Mouse (Mus musculus) subcutaneous adipose tissue, adult 2 months (tissue): ENCODE measurements around the gene Ranbp9. TPM values are rescaled to one million over a fixed set of nuclear protein-coding genes. Genes with fewer than 3 reads are reported as not detected.

Experiments
- polyA plus RNA-seq: library from polyadenylated mRNA; depleted of rRNA; stranded (reverse); fragments of >200 nt; gene quantifications from 2 replicates; pipeline ENCODE4 v1.2.3, GENCODE M21; 2012; ENCODE audit warnings: low replicate concordance; rRNA removed

Ranbp9 gene
- 21.7 and 27.7 TPM in 2 replicates for polyA plus RNA-seq

GRCm38 (mm10) chr13:43480957-43481858, at the start of gene Ranbp9:
TSS of gene Ranbp9 (minus strand) at chr13:43481282.

GRCm38 (mm10) chr13:43398297-43399080, 82.6 kb downstream of the Ranbp9 start, which contains the start of gene Nol7:
TSS of gene Nol7 (plus strand) at chr13:43398390.

GRCm38 (mm10) chr13:43364985-43365824, 115.9 kb downstream of the Ranbp9 start, which contains the start of gene Sirt5:
TSS of gene Sirt5 (plus strand) at chr13:43365496.

Other genes with a start within 250 kb of the Ranbp9 start
- 5.1 and 10.3 TPM in 2 replicates for gene Gfod1, start 177.1 kb downstream of the Ranbp9 start, polyA plus RNA-seq
- gene Sirt5, start 115.8 kb downstream of the Ranbp9 start, polyA plus RNA-seq, result 13.5 and 20.5 TPM in 2 replicates
- 29.8 and 50.7 TPM in 2 replicates for gene Nol7, start 82.9 kb downstream of the Ranbp9 start, polyA plus RNA-seq
- gene Mcur1, start 78.9 kb upstream of the Ranbp9 start, polyA plus RNA-seq, result 43.9 and 47.9 TPM in 2 replicates
- 0.54 and 0.77 TPM in 2 replicates for gene Rnf182, start 134.4 kb upstream of the Ranbp9 start, polyA plus RNA-seq